Mouse (Mus musculus) lung, postnatal 0 days (tissue): ENCODE measurements around the gene Hmga1.

Source experiments
- CTCF ChIP-seq: IDR thresholded peaks from 2 replicates; pipeline ENCODE4 v1.5.1; 2016; ENCODE audit warnings: antibody characterized with exemption, mild to moderate bottlenecking
- EP300 ChIP-seq: IDR thresholded peaks from 2 replicates; pipeline ENCODE4 v1.6.1; 2016; ENCODE audit warnings: antibody characterized with exemption, mild to moderate bottlenecking, control low read depth

- no peak for TF ChIP-seq CTCF
- no peak for TF ChIP-seq EP300
Observed at GRCm38 (mm10) chr17:27559596-27559995, 3.3 kb downstream of the Hmga1 start.
